Mouse (Mus musculus) ES-Bruce4 (cell line): ENCODE measurements around the gene Cd55b.

Source experiments
- CTCF ChIP-seq: IDR thresholded peaks from one replicate; pipeline ENCODE4 v1.8.1; 2011; ENCODE audit warnings: low read depth, low read length
- EP300 ChIP-seq: IDR thresholded peaks from 2 replicates; pipeline ENCODE4 v1.6.1; 2011; ENCODE audit warnings: low read depth, low read length; ENCODE audit not compliant: insufficient read depth
- POLR2A ChIP-seq: IDR thresholded peaks from one replicate; pipeline ENCODE4 v1.8.1; 2011; ENCODE audit warnings: low read length; ENCODE audit not compliant: insufficient read depth

DNA sequence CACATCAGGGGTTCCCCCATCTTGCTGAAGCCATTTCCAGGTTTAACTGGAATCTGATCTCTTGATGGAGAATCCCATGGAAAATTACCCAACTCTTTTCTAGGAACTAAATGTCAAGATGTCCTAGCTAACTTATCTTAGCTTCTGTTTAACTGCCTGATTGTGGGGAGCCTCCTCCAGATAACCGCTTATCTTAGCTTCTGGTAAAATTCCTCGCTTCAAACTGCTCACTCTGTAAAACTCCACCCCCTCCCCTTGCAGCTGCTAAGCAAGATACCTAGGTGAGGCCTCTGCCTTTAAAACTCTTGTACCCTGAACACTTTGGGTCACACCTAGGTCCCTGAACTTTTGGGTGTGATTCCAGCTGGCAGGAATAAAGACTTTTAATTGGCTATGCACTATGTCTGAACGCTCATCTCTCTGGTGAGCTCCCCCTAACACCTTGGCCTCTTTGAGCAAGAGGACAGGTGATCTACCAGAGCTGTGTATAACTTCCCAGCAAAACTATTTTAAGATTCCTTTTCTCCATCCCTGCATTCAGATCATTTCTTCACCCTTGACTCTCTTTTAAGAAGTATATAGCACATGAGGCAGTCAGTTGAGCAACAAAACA is 48.5 kb downstream of the Cd55b start:
- TF ChIP-seq POLR2A (no peak), CTCF (no peak), EP300 (no peak)
